Mouse (Mus musculus) heart, embryonic 12.5 days (tissue): ENCODE data around the gene Csrp1. TPM values are rescaled to one million over a fixed set of nuclear protein-coding genes. Genes with fewer than 3 reads are reported as not detected.

Source experiments
- ATAC-seq: fragments of 200-750 bp; cut with Nextera tagmentation; 2 replicates; pipeline ENCODE4 v1.8.0; 2017; ENCODE audit warnings: moderate TSS enrichment, moderate library complexity; ENCODE audit not compliant: insufficient number of reproducible peaks, low FRiP score
- H3K27ac ChIP-seq: fragments of 300-500 bp; sonication (generic); 2 replicates; pipeline ENCODE4 v1.5.1; 2016; ENCODE audit warnings: mild to moderate bottlenecking, moderate library complexity; ENCODE audit not compliant: poor library complexity, severe bottlenecking
- H3K27me3 ChIP-seq: fragments of 300-500 bp; sonication (generic); replicated peaks from 2 replicates; pipeline ENCODE4 v1.6.1; 2016; ENCODE audit warnings: mild to moderate bottlenecking, moderate library complexity
- H3K36me3 ChIP-seq: fragments of 300-500 bp; sonication (generic); 2 replicates; pipeline ENCODE4 v1.6.1; 2016; ENCODE audit warnings: mild to moderate bottlenecking, moderate library complexity
- H3K4me1 ChIP-seq: fragments of 300-500 bp; sonication (generic); replicated peaks from 2 replicates; pipeline ENCODE4 v1.6.1; 2016; ENCODE audit warnings: mild to moderate bottlenecking
- H3K4me2 ChIP-seq: fragments of 300-500 bp; sonication (generic); 2 replicates; pipeline ENCODE4 v1.6.1; 2016; ENCODE audit warnings: mild to moderate bottlenecking, moderate library complexity
- H3K4me3 ChIP-seq: fragments of 300-500 bp; sonication (generic); 2 replicates; pipeline ENCODE4 v1.5.1; 2016; ENCODE audit warnings: mild to moderate bottlenecking
- H3K9ac ChIP-seq: fragments of 300-500 bp; sonication (generic); 2 replicates; pipeline ENCODE4 v1.6.1; 2016; ENCODE audit warnings: mild to moderate bottlenecking, moderate library complexity
- H3K9me3 ChIP-seq: fragments of 300-500 bp; sonication (generic); replicated peaks from 2 replicates; pipeline ENCODE4 v1.6.1; 2016; ENCODE audit warnings: mild to moderate bottlenecking, moderate library complexity
- WGBS: fragments of 180-500 bp; shearing (Covaris S2); methylation state at CpG from one replicate; pipeline ENCODE4 v1.1.7; 2016; 5-methylcytosine and 5-hydroxymethylcytosine counted together
- polyA plus RNA-seq: library from polyadenylated mRNA; unstranded; fragments of >200 nt; fragmentation: Nextera tagmentation; extraction: Ambion mirVana; gene quantifications from 2 replicates; pipeline ENCODE4 v1.2.1, GENCODE M21; 2016

The Csrp1 gene
- polyA plus RNA-seq, 1 experiment from 2014 or later, result 270 TPM

- Histone ChIP-seq H3K4me2 (peak overlapping the region; percentile 75), H3K27me3 (no peaks in the 10 kb centered on the region), H3K4me3 (peak overlapping the region; percentile 65), H3K9me3 (no peaks in the 10 kb centered on the region), H3K36me3 (peaks cover 11% of the 10 kb centered on the region), H3K27ac (peak overlapping the region; percentile 96), H3K9ac (peak overlapping the region; percentile 92), H3K4me1 (peaks cover 84% of the 10 kb centered on the region)
- ATAC-seq, result peak; percentile 71
- WGBS, result 26% methylated on average over 11 of the region's 11 CpGs
Observed at GRCm38 (mm10) chr1:135731897-135732684, 12.2 kb downstream of the Csrp1 start.

GRCm38 (mm10) chr1:135734225-135734937 is 14.5 kb downstream of the Csrp1 start:
- peak overlapping the region; percentile 96 for H3K27ac ChIP-seq
- no peaks in the 10 kb centered on the region for H3K9me3 ChIP-seq
- no peak overlapping the region for H3K4me3 ChIP-seq
- H3K4me1 ChIP-seq, result peaks cover 97% of the 10 kb centered on the region
- peaks cover 17% of the 10 kb centered on the region for H3K36me3 ChIP-seq
- no peak for ATAC-seq
- peak overlapping the region; percentile 65 for H3K9ac ChIP-seq
- 18% methylated on average over 6 of the region's 7 CpGs for WGBS
- no peaks in the 10 kb centered on the region for H3K27me3 ChIP-seq
- peak overlapping the region; percentile 52 for H3K4me2 ChIP-seq

- Histone ChIP-seq H3K4me1 (peaks cover 97% of the 10 kb centered on the region), H3K4me3 (no peak overlapping the region), H3K27ac (peak overlapping the region; percentile 96), H3K27me3 (no peaks in the 10 kb centered on the region), H3K4me2 (peak overlapping the region; percentile 52), H3K36me3 (peaks cover 17% of the 10 kb centered on the region), H3K9ac (peak overlapping the region; percentile 65), H3K9me3 (no peaks in the 10 kb centered on the region)
- ATAC-seq, result no peak
- 37% methylated on average over 6 of the region's 6 CpGs for WGBS
Observed at GRCm38 (mm10) chr1:135735460-135735859, 15.6 kb downstream of the Csrp1 start.

GRCm38 (mm10) chr1:135744987-135745386 is 25.1 kb downstream of the Csrp1 start:
- no peak overlapping the region for H3K9ac ChIP-seq
- WGBS, result 81% methylated on average over 7 of the region's 7 CpGs
- no peak overlapping the region for H3K4me2 ChIP-seq
- H3K4me1 ChIP-seq, result peaks cover 46% of the 10 kb centered on the region
- peaks cover 69% of the 10 kb centered on the region for H3K36me3 ChIP-seq
- H3K9me3 ChIP-seq, result no peaks in the 10 kb centered on the region
- H3K27ac ChIP-seq, result no peak overlapping the region
- H3K27me3 ChIP-seq, result no peaks in the 10 kb centered on the region
- H3K4me3 ChIP-seq, result no peak overlapping the region
- ATAC-seq, result no peak

- no peak for ATAC-seq
- no peak overlapping the region for H3K27ac ChIP-seq
- H3K9ac ChIP-seq, result no peak overlapping the region
- H3K27me3 ChIP-seq, result no peaks in the 10 kb centered on the region
- no peaks in the 10 kb centered on the region for H3K9me3 ChIP-seq
- no peak overlapping the region for H3K4me2 ChIP-seq
- 83% methylated on average over 4 of the region's 4 CpGs for WGBS
- H3K4me1 ChIP-seq, result peaks cover 33% of the 10 kb centered on the region
- H3K36me3 ChIP-seq, result peaks cover 81% of the 10 kb centered on the region
- H3K4me3 ChIP-seq, result no peak overlapping the region
Observed at GRCm38 (mm10) chr1:135746248-135746647, 26.4 kb downstream of the Csrp1 start.

GRCm38 (mm10) chr1:135752737-135753348 is 33.0 kb downstream of the Csrp1 start:
- ATAC-seq, result peak; percentile 90
- 10% methylated on average over 10 of the region's 10 CpGs for WGBS
- Histone ChIP-seq H3K27ac (no peak overlapping the region; the same call in 1 of the 2 replicates), H3K4me3 (no peak overlapping the region), H3K36me3 (peaks cover 48% of the 10 kb centered on the region), H3K27me3 (no peaks in the 10 kb centered on the region), H3K9ac (no peak overlapping the region), H3K4me1 (peaks cover 22% of the 10 kb centered on the region), H3K4me2 (no peak overlapping the region), H3K9me3 (no peaks in the 10 kb centered on the region)

GRCm38 (mm10) chr1:135755287-135755686 is 35.4 kb downstream of the Csrp1 start:
- Histone ChIP-seq H3K27ac (no peak overlapping the region), H3K36me3 (peaks cover 23% of the 10 kb centered on the region), H3K27me3 (no peaks in the 10 kb centered on the region), H3K4me3 (no peak overlapping the region), H3K4me2 (no peak overlapping the region), H3K4me1 (peaks cover 22% of the 10 kb centered on the region), H3K9ac (no peak overlapping the region), H3K9me3 (no peaks in the 10 kb centered on the region)
- WGBS, result 45% methylated on average over 9 of the region's 9 CpGs
- no peak for ATAC-seq

- Histone ChIP-seq H3K36me3 (peaks cover 17% of the 10 kb centered on the region), H3K4me1 (peaks cover 22% of the 10 kb centered on the region), H3K9ac (no peak overlapping the region), H3K4me3 (no peak overlapping the region), H3K4me2 (no peak overlapping the region), H3K9me3 (no peaks in the 10 kb centered on the region), H3K27me3 (no peaks in the 10 kb centered on the region), H3K27ac (no peak overlapping the region)
- 81% methylated on average over 3 of the region's 3 CpGs for WGBS
- no peak for ATAC-seq
Observed at GRCm38 (mm10) chr1:135755913-135756312, 36.1 kb downstream of the Csrp1 start.

- ATAC-seq, result no peak
- Histone ChIP-seq H3K27me3 (no peaks in the 10 kb centered on the region), H3K9me3 (no peaks in the 10 kb centered on the region), H3K4me3 (no peak overlapping the region), H3K9ac (no peak overlapping the region), H3K4me2 (no peak overlapping the region), H3K36me3 (peaks cover 3% of the 10 kb centered on the region; the same call in 1 of the 2 replicates), H3K27ac (no peak overlapping the region), H3K4me1 (peaks cover 22% of the 10 kb centered on the region)
- 53% methylated on average over 8 of the region's 8 CpGs for WGBS
Observed at GRCm38 (mm10) chr1:135757287-135757686, 37.4 kb downstream of the Csrp1 start.

GRCm38 (mm10) chr1:135759685-135760084 is 39.8 kb downstream of the Csrp1 start:
- ATAC-seq, result no peak
- H3K9me3 ChIP-seq, result no peaks in the 10 kb centered on the region
- no peak overlapping the region for H3K4me3 ChIP-seq
- H3K9ac ChIP-seq, result no peak overlapping the region
- 71% methylated on average over 4 of the region's 4 CpGs for WGBS
- H3K36me3 ChIP-seq, result no peaks in the 10 kb centered on the region
- H3K4me2 ChIP-seq, result no peak overlapping the region
- H3K27ac ChIP-seq, result no peak overlapping the region
- H3K4me1 ChIP-seq, result peaks cover 35% of the 10 kb centered on the region
- no peaks in the 10 kb centered on the region for H3K27me3 ChIP-seq

GRCm38 (mm10) chr1:135760216-135760615 is 40.4 kb downstream of the Csrp1 start:
- Histone ChIP-seq H3K36me3 (no peaks in the 10 kb centered on the region), H3K27ac (no peak overlapping the region), H3K4me2 (no peak overlapping the region), H3K4me1 (peaks cover 35% of the 10 kb centered on the region), H3K4me3 (no peak overlapping the region), H3K9me3 (no peaks in the 10 kb centered on the region), H3K27me3 (no peaks in the 10 kb centered on the region), H3K9ac (no peak overlapping the region)
- no peak for ATAC-seq
- WGBS, result 65% methylated on average over 8 of the region's 8 CpGs
